Mouse (Mus musculus): ENCODE results near the gene Rbak.
"Not testable (repeated sequence)": the region's sequence is repeated elsewhere in the genome, so short reads cannot be mapped to it uniquely, and the experiment has no call there.

Rbak gene

GRCm38 (mm10) chr5:143180255-143181076 is at the start of gene Rbak, which contains the start of gene Spdye4b:
TSS of gene Rbak (minus strand) at chr5:143180775.
TSS of gene Spdye4b (plus strand) at chr5:143181017.
- DNase-seq, result peak; percentile 98

- DNase-seq, result no peak
These were observed 46.2 kb upstream of the Rbak start, which contains the start of gene Spdye4a for GRCm38 (mm10) chr5:143226790-143227189. TSS of gene Spdye4a (minus strand) at chr5:143226890.

- DNase-seq, result no peak
These were observed 41.7 kb upstream of the Rbak start for GRCm38 (mm10) chr5:143222287-143222686.

GRCm38 (mm10) chr5:143220996-143221395 is 40.4 kb upstream of the Rbak start:
- no peak for DNase-seq

GRCm38 (mm10) chr5:143213832-143214231 is 33.3 kb upstream of the Rbak start:
- no peak for DNase-seq

- no peak for DNase-seq
These were observed 24.4 kb upstream of the Rbak start for GRCm38 (mm10) chr5:143205015-143205414.

GRCm38 (mm10) chr5:143196506-143196905 is 15.9 kb upstream of the Rbak start:
- no peak for DNase-seq

- no peak for DNase-seq
These were observed 14.6 kb upstream of the Rbak start for GRCm38 (mm10) chr5:143195166-143195565.

- DNase-seq, result not testable (repeated sequence)
These were observed 14.2 kb upstream of the Rbak start for GRCm38 (mm10) chr5:143194747-143195146.

GRCm38 (mm10) chr5:143192806-143193205 is 12.2 kb upstream of the Rbak start:
- DNase-seq, result no peak

GRCm38 (mm10) chr5:143188014-143188413 is 7.4 kb upstream of the Rbak start:
- DNase-seq, result not testable (repeated sequence)

GRCm38 (mm10) chr5:143179179-143179578 is 1.4 kb downstream of the Rbak start:
- peak; percentile 38 for DNase-seq

- DNase-seq, result no peak
These were observed 2.9 kb downstream of the Rbak start for GRCm38 (mm10) chr5:143177541-143178200.

- DNase-seq, result no peak
These were observed 4.6 kb downstream of the Rbak start for GRCm38 (mm10) chr5:143175970-143176369.

- DNase-seq, result peak; percentile 37
These were observed 15.0 kb downstream of the Rbak start for GRCm38 (mm10) chr5:143165508-143166070.

- no peak for DNase-seq
These were observed 25.0 kb downstream of the Rbak start for GRCm38 (mm10) chr5:143155534-143155933.

GRCm38 (mm10) chr5:143153756-143154155 is 26.8 kb downstream of the Rbak start:
- no peak for DNase-seq

- no peak for DNase-seq
These were observed 30.5 kb downstream of the Rbak start for GRCm38 (mm10) chr5:143150044-143150443.

- DNase-seq, result no peak
These were observed 31.0 kb downstream of the Rbak start for GRCm38 (mm10) chr5:143149536-143149935.

GRCm38 (mm10) chr5:143148661-143149060 is 31.9 kb downstream of the Rbak start:
- DNase-seq, result no peak

GRCm38 (mm10) chr5:143147481-143147880 is 33.1 kb downstream of the Rbak start, which contains the start of gene Olfr718-ps1:
TSS of gene Olfr718-ps1 (minus strand) at chr5:143147581.
- no peak for DNase-seq

GRCm38 (mm10) chr5:143137580-143137979 is 43.0 kb downstream of the Rbak start:
- no peak for DNase-seq

GRCm38 (mm10) chr5:143135042-143135441 is 45.5 kb downstream of the Rbak start:
- DNase-seq, result no peak

All from embryo, embryonic 11 days (tissue).